Mouse (Mus musculus) forebrain, embryonic 16.5 days (tissue): Measurements from ENCODE around the gene Iqub. TPM values are rescaled to one million over a fixed set of nuclear protein-coding genes. Genes with fewer than 3 reads are reported as not detected.
A peak's percentile ranks its signal among the peaks of the same experiment; 100 is the strongest.

Source experiments
- ATAC-seq: fragments of 200-750 bp; cut with Nextera tagmentation; 2 replicates; pipeline ENCODE4 v1.8.0; 2017; ENCODE audit warnings: mild to moderate bottlenecking, moderate library complexity
- H3K27ac ChIP-seq: fragments of 300-500 bp; sonication (generic); 2 replicates; pipeline ENCODE4 v1.5.1; 2014; ENCODE audit warnings: low read length, control low read depth
- H3K27me3 ChIP-seq: fragments of 300-500 bp; sonication (generic); replicated peaks from 2 replicates; pipeline ENCODE4 v1.6.1; 2014; ENCODE audit warnings: low read length; ENCODE audit not compliant: control insufficient read depth, insufficient read depth
- H3K36me3 ChIP-seq: fragments of 300-500 bp; sonication (generic); 2 replicates; pipeline ENCODE4 v1.6.1; 2014; ENCODE audit not compliant: control insufficient read depth, insufficient read depth
- H3K4me1 ChIP-seq: fragments of 300-500 bp; sonication (generic); replicated peaks from 2 replicates; pipeline ENCODE4 v1.6.1; 2014; ENCODE audit warnings: low read length; ENCODE audit not compliant: control insufficient read depth, insufficient read depth
- H3K4me2 ChIP-seq: fragments of 300-500 bp; sonication (generic); 2 replicates; pipeline ENCODE4 v1.6.1; 2014; ENCODE audit warnings: mild to moderate bottlenecking, low read length, control low read depth
- H3K4me3 ChIP-seq: fragments of 300-500 bp; sonication (generic); replicated peaks from 2 replicates; pipeline ENCODE4 v1.5.1; 2014; ENCODE audit warnings: mild to moderate bottlenecking, low read length, control low read depth
- H3K9ac ChIP-seq: fragments of 300-500 bp; sonication (generic); replicated peaks from 2 replicates; pipeline ENCODE4 v1.6.1; 2014; ENCODE audit warnings: low read depth, low read length, control low read depth
- H3K9me3 ChIP-seq: fragments of 300-500 bp; sonication (generic); 2 replicates; pipeline ENCODE4 v1.6.1; 2016; ENCODE audit warnings: low read length; ENCODE audit not compliant: control insufficient read depth
- WGBS: fragments of 180-500 bp; shearing (Covaris S2); extraction: QIAGEN DNeasy Blood & Tissue Kit; methylation state at CpG from one replicate; pipeline ENCODE4 v1.1.7; 2014; 5-methylcytosine and 5-hydroxymethylcytosine counted together
- polyA plus RNA-seq: library from polyadenylated mRNA; unstranded; fragments of >200 nt; fragmentation: Nextera tagmentation; extraction: Ambion mirVana; gene quantifications from 2 replicates; pipeline ENCODE4 v1.2.1, GENCODE M21; 2015

Gene Iqub
- polyA plus RNA-seq, 1 experiment from 2014 or later: 0.82 TPM

DNA sequence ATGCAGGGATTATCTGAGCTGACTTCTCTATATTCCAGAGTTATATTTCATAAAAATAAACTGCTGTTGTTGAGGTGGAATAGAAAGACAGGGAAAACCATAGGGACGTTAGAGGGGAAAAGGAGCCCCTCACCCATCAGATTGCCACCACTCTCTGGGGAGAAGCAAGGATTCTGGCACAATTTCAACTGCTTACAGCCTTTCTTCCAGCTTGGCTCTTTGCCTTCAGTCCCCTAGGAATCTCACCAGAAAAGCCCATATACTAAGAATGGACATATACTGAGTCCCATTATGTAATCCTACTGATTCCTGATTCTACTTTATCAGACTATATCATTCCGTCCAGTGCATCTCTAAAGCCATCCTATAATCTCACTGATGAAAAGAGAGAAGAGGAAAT lies 10.7 kb downstream of the Iqub start:
- WGBS: 57% methylated on average over 2 of the region's 2 CpGs
- Histone ChIP-seq H3K36me3 (no peaks in the 10 kb centered on the region), H3K4me1 (no peaks in the 10 kb centered on the region; the same call in 1 of the 2 replicates), H3K9ac (no peak overlapping the region), H3K4me2 (no peak overlapping the region), H3K4me3 (no peak overlapping the region), H3K27ac (no peak overlapping the region), H3K27me3 (no peaks in the 10 kb centered on the region), H3K9me3 (no peaks in the 10 kb centered on the region)
- no peak for ATAC-seq

DNA sequence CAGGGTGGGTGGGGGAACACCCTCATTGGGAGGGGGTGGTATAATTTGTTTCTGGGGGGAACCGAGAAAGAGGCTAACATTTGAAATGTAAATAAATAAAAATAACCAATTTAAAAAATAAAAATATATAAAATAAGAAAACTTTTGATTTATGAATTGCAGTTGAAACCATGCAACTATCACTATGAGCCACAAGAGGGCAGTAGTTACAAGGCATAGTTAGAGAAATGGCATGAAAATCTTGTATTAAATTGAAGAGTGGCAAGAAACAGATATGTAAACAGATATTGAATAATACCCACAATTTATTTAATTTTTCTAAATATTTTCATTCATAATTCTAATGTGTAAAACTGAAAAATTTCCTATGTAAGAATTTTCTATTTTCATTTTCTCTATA lies 24.5 kb downstream of the Iqub start:
- no peaks in the 10 kb centered on the region for H3K9me3 ChIP-seq
- no peak overlapping the region for H3K4me2 ChIP-seq
- WGBS: 13% methylated on average over 1 of the region's 1 CpGs
- no peaks in the 10 kb centered on the region for H3K27me3 ChIP-seq
- no peak overlapping the region for H3K27ac ChIP-seq
- H3K4me3 ChIP-seq: no peak overlapping the region
- no peaks in the 10 kb centered on the region for H3K36me3 ChIP-seq
- no peak for ATAC-seq
- H3K9ac ChIP-seq: no peak overlapping the region
- H3K4me1 ChIP-seq: no peaks in the 10 kb centered on the region

DNA sequence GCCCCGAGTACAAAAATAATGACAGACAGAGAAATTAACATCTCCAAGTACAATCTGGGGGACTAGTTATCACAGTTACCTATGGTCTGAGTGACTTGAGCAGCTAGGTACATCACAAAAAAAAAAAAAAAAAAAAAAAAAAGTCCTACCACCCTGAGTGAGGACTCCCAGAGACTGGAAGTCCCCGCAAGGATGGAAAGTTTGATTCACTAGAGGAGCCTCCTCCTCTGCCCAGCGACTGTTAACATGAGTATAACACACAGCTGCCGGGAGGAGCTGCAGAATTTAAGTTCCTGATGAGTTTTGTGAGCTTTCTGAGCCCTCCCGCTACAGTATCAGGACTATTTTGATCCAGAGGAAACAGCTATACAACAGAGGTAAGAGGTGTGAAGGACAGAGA lies 28.3 kb downstream of the Iqub start:
- WGBS: 80% methylated on average over 5 of the region's 5 CpGs
- Histone ChIP-seq H3K4me2 (no peak overlapping the region), H3K27me3 (no peaks in the 10 kb centered on the region), H3K9ac (no peak overlapping the region), H3K9me3 (no peaks in the 10 kb centered on the region), H3K4me1 (no peaks in the 10 kb centered on the region), H3K4me3 (no peak overlapping the region), H3K27ac (no peak overlapping the region), H3K36me3 (no peaks in the 10 kb centered on the region)
- no peak for ATAC-seq

DNA sequence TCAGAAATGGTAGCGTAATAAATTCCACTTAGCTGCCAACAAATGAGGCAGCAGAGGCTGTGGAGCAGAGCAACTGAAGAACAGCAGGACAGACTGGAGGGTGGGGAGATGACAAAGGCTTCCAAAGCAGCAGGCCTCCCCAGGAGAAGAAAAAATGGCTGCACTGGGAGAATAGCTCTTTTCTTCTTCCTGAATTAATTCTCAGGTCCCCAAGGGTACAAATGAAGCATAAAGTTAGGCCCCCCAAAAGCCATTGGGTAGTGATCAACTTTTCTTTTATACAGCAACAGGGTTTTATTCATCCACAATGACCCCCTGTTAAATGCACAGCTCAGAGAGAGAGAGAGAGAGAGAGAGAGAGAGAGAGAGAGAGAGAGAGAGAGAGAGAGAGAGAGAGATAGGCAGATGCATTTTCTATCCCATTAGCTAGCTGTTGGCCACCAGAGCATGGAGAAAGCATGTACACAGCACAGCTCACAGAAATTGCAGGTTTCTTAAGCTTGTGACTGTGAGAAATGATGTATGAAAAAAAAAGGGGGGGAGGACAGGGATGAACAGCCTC lies 44.2 kb downstream of the Iqub start:
- H3K9me3 ChIP-seq: no peaks in the 10 kb centered on the region
- H3K4me3 ChIP-seq: no peak overlapping the region
- peak overlapping the region; percentile 39 for H3K27ac ChIP-seq
- no peak overlapping the region for H3K9ac ChIP-seq
- no peaks in the 10 kb centered on the region for H3K27me3 ChIP-seq
- H3K4me1 ChIP-seq: peaks cover 6% of the 10 kb centered on the region
- 3% methylated on average over 1 of the region's 1 CpGs for WGBS
- no peaks in the 10 kb centered on the region for H3K36me3 ChIP-seq
- peak; percentile 83 for ATAC-seq
- H3K4me2 ChIP-seq: no peak overlapping the region

DNA sequence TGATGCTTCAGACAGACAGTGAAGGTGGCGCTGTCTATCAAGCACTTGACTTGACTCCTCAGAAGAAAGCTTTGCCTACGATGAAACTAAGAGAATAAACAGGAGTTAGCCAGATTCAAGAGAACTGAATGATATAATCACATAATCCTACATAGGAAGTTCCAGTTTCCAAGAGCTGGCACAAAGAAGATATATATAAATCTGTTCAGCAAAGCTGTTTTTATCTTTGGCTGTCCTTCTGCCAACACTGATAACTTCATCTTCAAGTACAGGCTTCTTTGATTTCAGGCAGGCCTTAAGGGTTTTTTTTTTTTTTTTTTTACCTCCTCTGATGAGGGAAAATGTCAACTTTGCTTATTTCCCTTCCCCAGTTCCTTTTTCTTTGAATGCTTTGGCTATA lies 44.7 kb downstream of the Iqub start:
- H3K4me1 ChIP-seq: peaks cover 6% of the 10 kb centered on the region
- ATAC-seq: peak; percentile 73
- H3K27me3 ChIP-seq: no peaks in the 10 kb centered on the region
- no peak overlapping the region for H3K4me2 ChIP-seq
- H3K36me3 ChIP-seq: no peaks in the 10 kb centered on the region
- 48% methylated on average over 2 of the region's 2 CpGs for WGBS
- no peaks in the 10 kb centered on the region for H3K9me3 ChIP-seq
- H3K4me3 ChIP-seq: no peak overlapping the region
- peak overlapping the region; percentile 41; the same call in 1 of the 2 replicates for H3K27ac ChIP-seq
- no peak overlapping the region for H3K9ac ChIP-seq

DNA sequence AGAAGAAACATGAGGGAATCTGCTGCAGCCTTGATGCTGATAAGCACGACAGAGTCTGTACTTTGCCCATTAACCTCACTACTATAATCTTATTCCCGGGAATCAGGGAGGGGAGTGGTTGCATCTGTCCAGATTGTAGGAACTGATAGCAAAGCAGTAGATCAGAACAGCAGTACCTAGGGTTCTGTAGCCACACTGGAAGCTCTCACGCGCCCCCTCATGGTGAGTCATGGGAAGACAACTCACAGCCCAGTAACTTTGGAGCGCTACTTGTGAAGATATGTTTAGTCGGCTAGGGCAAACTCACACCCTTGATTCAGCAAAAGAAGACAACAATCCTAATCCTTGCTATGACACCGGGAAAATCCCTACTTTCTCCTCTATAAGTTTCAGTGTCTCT lies 58.8 kb downstream of the Iqub start:
- ATAC-seq: 0 out of 2 replicates have a peak, but pooled peaks have one; percentile 36
- WGBS: 57% methylated on average over 7 of the region's 7 CpGs
- no peak overlapping the region for H3K4me3 ChIP-seq

DNA sequence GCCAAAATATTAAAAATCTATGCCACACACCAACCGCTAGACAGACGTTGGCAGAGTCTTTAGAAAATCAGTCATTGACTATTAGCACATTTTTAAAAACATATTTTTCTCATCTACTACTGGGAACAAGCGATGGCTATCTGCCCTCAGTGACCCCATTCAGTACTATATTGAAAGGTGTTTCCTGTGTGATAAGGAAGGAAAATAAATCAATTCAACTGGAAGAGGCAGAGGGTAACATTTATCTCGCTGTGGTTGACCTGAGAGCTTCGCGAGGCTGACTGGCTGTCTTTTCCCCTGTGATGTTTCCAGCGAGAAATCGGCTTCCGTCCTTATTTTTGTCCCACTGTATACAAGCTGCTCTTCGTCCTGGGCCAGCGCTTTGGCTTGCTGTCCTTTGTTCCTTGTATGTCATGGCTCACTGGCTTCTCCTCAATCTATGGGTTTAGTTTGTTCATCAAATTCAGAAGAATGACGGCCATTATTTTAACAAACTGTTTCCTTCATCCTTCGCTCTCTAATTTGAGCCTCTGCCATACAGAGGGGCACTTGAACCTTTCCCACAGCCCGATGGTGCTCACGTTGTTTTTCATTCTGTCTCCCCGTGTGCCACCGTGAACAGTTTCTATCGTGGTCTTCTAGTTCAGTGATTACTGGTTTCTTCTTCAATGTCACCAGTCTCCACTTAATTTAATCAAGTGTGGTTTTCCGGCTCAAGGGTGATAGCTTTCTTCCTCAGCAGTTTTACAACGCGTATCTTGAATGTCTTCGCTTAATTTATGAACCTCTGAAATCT lies 63.6 kb downstream of the Iqub start:
- Histone ChIP-seq H3K36me3 (no peaks in the 10 kb centered on the region), H3K9ac (no peak overlapping the region), H3K4me3 (no peak overlapping the region), H3K4me1 (no peaks in the 10 kb centered on the region), H3K4me2 (no peak overlapping the region), H3K27ac (no peak overlapping the region), H3K9me3 (no peaks in the 10 kb centered on the region), H3K27me3 (no peaks in the 10 kb centered on the region)
- ATAC-seq: no peak
- WGBS: 85% methylated on average over 22 of the region's 22 CpGs

More for the DNA sequence above, 58.8 kb downstream of the Iqub start:
- no peaks in the 10 kb centered on the region for H3K36me3 ChIP-seq
- H3K4me2 ChIP-seq: no peak overlapping the region
- H3K27me3 ChIP-seq: no peaks in the 10 kb centered on the region
- H3K9ac ChIP-seq: no peak overlapping the region
- H3K4me1 ChIP-seq: no peaks in the 10 kb centered on the region
- H3K9me3 ChIP-seq: no peaks in the 10 kb centered on the region
- H3K27ac ChIP-seq: no peak overlapping the region

DNA sequence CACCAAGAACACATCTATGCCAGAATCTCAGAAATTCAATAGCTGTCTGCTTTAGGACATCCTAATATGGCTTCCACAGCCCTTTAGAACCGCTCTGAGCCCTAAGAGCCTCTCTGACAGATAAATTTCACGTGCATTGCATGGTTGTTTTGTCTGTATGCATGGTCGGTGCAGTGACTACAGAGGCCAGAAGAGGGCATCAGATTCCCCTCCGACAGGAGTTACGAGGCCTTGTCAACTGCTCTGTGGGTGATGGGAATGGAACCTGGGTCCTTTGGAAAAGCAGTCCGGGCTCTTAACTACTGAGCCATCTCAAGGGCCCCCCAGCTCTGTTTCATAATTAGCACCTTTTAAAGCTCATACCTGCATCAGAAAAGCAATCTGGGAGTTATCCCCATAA lies 64.6 kb downstream of the Iqub start:
- ATAC-seq: no peak
- 95% methylated on average over 6 of the region's 6 CpGs for WGBS

DNA sequence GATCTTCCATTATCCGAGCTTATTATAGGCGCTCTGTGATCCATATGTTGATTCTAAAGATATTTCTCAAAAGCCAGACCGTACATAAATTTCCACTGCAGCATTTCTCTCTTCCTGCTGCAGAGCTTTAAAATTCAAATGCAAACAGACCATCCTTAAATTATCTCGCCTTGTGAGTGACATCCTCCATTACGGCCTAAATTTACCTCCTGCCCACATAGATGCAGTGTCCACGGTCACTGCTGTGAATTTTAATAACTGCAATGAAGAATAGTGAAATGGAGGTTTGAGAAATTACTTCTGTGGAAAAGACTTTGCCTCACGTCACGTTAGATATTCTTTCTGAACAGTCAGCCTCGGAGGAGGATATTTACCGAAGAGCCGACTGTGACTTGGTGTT lies 98.8 kb downstream of the Iqub start:
- Histone ChIP-seq H3K4me2 (no peak overlapping the region), H3K9ac (no peak overlapping the region), H3K27ac (no peak overlapping the region), H3K36me3 (no peaks in the 10 kb centered on the region), H3K4me3 (no peak overlapping the region), H3K4me1 (no peaks in the 10 kb centered on the region), H3K27me3 (no peaks in the 10 kb centered on the region), H3K9me3 (no peaks in the 10 kb centered on the region)
- no peak for ATAC-seq
- 91% methylated on average over 11 of the region's 11 CpGs for WGBS

More for the DNA sequence above, 64.6 kb downstream of the Iqub start:
- Histone ChIP-seq H3K9ac (no peak overlapping the region), H3K4me2 (no peak overlapping the region), H3K27ac (no peak overlapping the region), H3K36me3 (no peaks in the 10 kb centered on the region), H3K9me3 (no peaks in the 10 kb centered on the region), H3K4me1 (no peaks in the 10 kb centered on the region), H3K4me3 (no peak overlapping the region), H3K27me3 (no peaks in the 10 kb centered on the region)
